Mouse (Mus musculus) lung, postnatal 14 days (tissue): ENCODE results near the gene Pdzk1ip1.

Source experiments
- DNase-seq: peaks from one replicate; pipeline ENCODE4 v3.0.0; 2021

The Pdzk1ip1 gene

GRCm38 (mm10) chr4:115075204-115075915 is 13.1 kb upstream of the Pdzk1ip1 start:
- peak; percentile 30 for DNase-seq

GRCm38 (mm10) chr4:115078892-115079820 is 9.4 kb upstream of the Pdzk1ip1 start:
- DNase-seq: peak; percentile 48

- DNase-seq: no peak
These were observed 8.6 kb upstream of the Pdzk1ip1 start for GRCm38 (mm10) chr4:115079821-115080349.

- no peak for DNase-seq
These were observed 5.5 kb upstream of the Pdzk1ip1 start for GRCm38 (mm10) chr4:115083031-115083430.

GRCm38 (mm10) chr4:115085522-115086095 is 2.9 kb upstream of the Pdzk1ip1 start:
- DNase-seq: peak; percentile 74

- no peak for DNase-seq
These were observed 2.3 kb upstream of the Pdzk1ip1 start for GRCm38 (mm10) chr4:115086257-115086656.

- DNase-seq: no peak
These were observed 1.6 kb upstream of the Pdzk1ip1 start for GRCm38 (mm10) chr4:115086763-115087415.

- DNase-seq: no peak
These were observed 2.1 kb downstream of the Pdzk1ip1 start for GRCm38 (mm10) chr4:115090592-115090991.

- DNase-seq: no peak
These were observed 3.3 kb downstream of the Pdzk1ip1 start for GRCm38 (mm10) chr4:115091806-115092205.

GRCm38 (mm10) chr4:115093331-115093864 is 4.9 kb downstream of the Pdzk1ip1 start:
- DNase-seq: no peak

GRCm38 (mm10) chr4:115094056-115094455 is 5.5 kb downstream of the Pdzk1ip1 start:
- DNase-seq: no peak

GRCm38 (mm10) chr4:115095671-115096434 is 7.3 kb downstream of the Pdzk1ip1 start:
- DNase-seq: peak; percentile 40

GRCm38 (mm10) chr4:115096435-115097145 is 8.1 kb downstream of the Pdzk1ip1 start:
- no peak for DNase-seq

GRCm38 (mm10) chr4:115097146-115097496 is 8.6 kb downstream of the Pdzk1ip1 start:
- peak; percentile 38 for DNase-seq

GRCm38 (mm10) chr4:115101682-115102081 is 13.2 kb downstream of the Pdzk1ip1 start:
- peak; percentile 66 for DNase-seq

GRCm38 (mm10) chr4:115103510-115103909 is 15.0 kb downstream of the Pdzk1ip1 start:
- DNase-seq: no peak

- no peak for DNase-seq
These were observed 22.7 kb downstream of the Pdzk1ip1 start for GRCm38 (mm10) chr4:115111167-115111566.

- DNase-seq: no peak
These were observed 24.8 kb downstream of the Pdzk1ip1 start for GRCm38 (mm10) chr4:115113266-115113665.

GRCm38 (mm10) chr4:115119642-115120041 is 31.1 kb downstream of the Pdzk1ip1 start:
- no peak for DNase-seq

- DNase-seq: no peak
These were observed 32.7 kb downstream of the Pdzk1ip1 start for GRCm38 (mm10) chr4:115121162-115121561.

- DNase-seq: no peak
These were observed 33.1 kb downstream of the Pdzk1ip1 start for GRCm38 (mm10) chr4:115121608-115122007.
